Mouse (Mus musculus) liver, embryonic 15.5 days (tissue): ENCODE measurements around the gene Cd93. TPM values are rescaled to one million over a fixed set of nuclear protein-coding genes. Genes with fewer than 3 reads are reported as not detected.

Experiments
- ATAC-seq: fragments of 200-750 bp; cut with Nextera tagmentation; 2 replicates; pipeline ENCODE4 v1.8.0; 2017; ENCODE audit warnings: moderate number of reproducible peaks, mild to moderate bottlenecking, moderate library complexity; ENCODE audit not compliant: insufficient read depth
- H3K27ac ChIP-seq: fragments of 300-500 bp; sonication (generic); replicated peaks from 2 replicates; pipeline ENCODE4 v1.5.1; 2015; ENCODE audit warnings: mild to moderate bottlenecking, inconsistent platforms
- H3K27me3 ChIP-seq: fragments of 300-500 bp; sonication (generic); 2 replicates; pipeline ENCODE4 v1.6.1; 2015; ENCODE audit warnings: mild to moderate bottlenecking, inconsistent platforms
- H3K36me3 ChIP-seq: fragments of 300-500 bp; sonication (generic); replicated peaks from 2 replicates; pipeline ENCODE4 v1.6.1; 2015; ENCODE audit warnings: moderate library complexity, mild to moderate bottlenecking, inconsistent platforms
- H3K4me1 ChIP-seq: fragments of 300-500 bp; sonication (generic); replicated peaks from 2 replicates; pipeline ENCODE4 v1.6.1; 2015; ENCODE audit warnings: inconsistent platforms
- H3K4me2 ChIP-seq: fragments of 300-500 bp; sonication (generic); 2 replicates; pipeline ENCODE4 v1.6.1; 2015; ENCODE audit warnings: moderate library complexity, mild to moderate bottlenecking, inconsistent platforms
- H3K4me3 ChIP-seq: fragments of 300-500 bp; sonication (generic); replicated peaks from 2 replicates; pipeline ENCODE4 v1.5.1; 2015; ENCODE audit warnings: mild to moderate bottlenecking, inconsistent platforms
- H3K9ac ChIP-seq: fragments of 300-500 bp; sonication (generic); 2 replicates; pipeline ENCODE4 v1.6.1; 2015; ENCODE audit warnings: moderate library complexity, mild to moderate bottlenecking, inconsistent platforms
- H3K9me3 ChIP-seq: fragments of 300-500 bp; sonication (generic); replicated peaks from 2 replicates; pipeline ENCODE4 v1.6.1; 2016; ENCODE audit warnings: inconsistent platforms
- WGBS: fragments of 180-500 bp; shearing (Covaris S2); methylation state at CpG from one replicate; pipeline ENCODE4 v1.1.7; 2015; ENCODE audit warnings: mixed read lengths; ENCODE audit not compliant: insufficient replicate concordance; 5-methylcytosine and 5-hydroxymethylcytosine counted together
- polyA plus RNA-seq: library from polyadenylated mRNA; unstranded; fragments of >200 nt; fragmentation: Nextera tagmentation; extraction: Ambion mirVana; gene quantifications from 2 replicates; pipeline ENCODE4 v1.2.1, GENCODE M21; 2015

Gene Cd93
- polyA plus RNA-seq, 1 experiment from 2014 or later, result 1.9 TPM

DNA sequence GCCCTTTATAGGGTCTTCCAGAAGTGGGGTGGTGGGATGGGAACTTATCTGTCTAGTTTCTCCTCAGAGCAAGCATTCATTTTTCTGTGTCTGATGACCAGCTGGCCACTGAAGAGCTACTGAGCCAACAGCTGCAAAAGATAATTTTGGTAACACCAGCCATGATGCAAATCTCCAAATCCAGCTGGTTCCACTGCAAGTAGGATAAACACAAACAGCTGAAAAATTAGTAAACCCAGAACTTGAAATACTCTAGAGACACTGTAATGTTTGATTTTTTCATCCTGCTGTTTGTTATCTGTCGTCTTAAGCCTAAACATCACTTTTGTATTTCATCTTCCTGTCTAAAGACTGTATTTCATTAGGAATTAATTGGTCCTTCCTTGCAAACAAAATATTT, 21.7 kb downstream of the Cd93 start:
- Histone ChIP-seq H3K9me3 (no peaks in the 10 kb centered on the region), H3K4me3 (no peak overlapping the region), H3K9ac (no peak overlapping the region), H3K27ac (no peak overlapping the region), H3K27me3 (no peaks in the 10 kb centered on the region), H3K4me2 (no peak overlapping the region), H3K4me1 (no peaks in the 10 kb centered on the region), H3K36me3 (no peaks in the 10 kb centered on the region)
- 40% methylated on average over 1 of the region's 1 CpGs for WGBS
- no peak for ATAC-seq

DNA sequence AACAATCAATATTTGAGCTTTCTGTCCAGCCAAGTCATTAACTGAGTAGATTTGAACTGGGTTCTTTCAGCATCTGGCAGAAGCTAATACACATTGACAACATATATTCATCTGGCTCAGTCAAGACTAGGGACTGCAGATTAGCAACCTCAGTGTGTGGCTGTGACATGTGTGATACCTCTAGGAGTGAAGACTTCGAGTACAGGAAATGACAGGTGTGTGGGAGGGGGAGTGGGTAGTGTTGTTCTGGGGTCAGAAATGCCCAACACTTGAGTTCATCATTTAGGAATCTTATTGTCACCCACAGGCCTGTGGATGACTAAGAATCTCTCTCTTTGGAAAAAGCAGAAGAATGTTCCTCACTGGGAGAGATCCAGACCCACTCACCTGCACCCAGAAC, 22.3 kb downstream of the Cd93 start:
- no peaks in the 10 kb centered on the region for H3K27me3 ChIP-seq
- no peaks in the 10 kb centered on the region for H3K9me3 ChIP-seq
- H3K4me1 ChIP-seq, result no peaks in the 10 kb centered on the region
- no peak overlapping the region for H3K4me2 ChIP-seq
- no peak overlapping the region for H3K9ac ChIP-seq
- no peak for ATAC-seq
- WGBS, result 31% methylated on average over 1 of the region's 1 CpGs
- no peak overlapping the region for H3K4me3 ChIP-seq
- H3K27ac ChIP-seq, result no peak overlapping the region
- no peaks in the 10 kb centered on the region for H3K36me3 ChIP-seq

DNA sequence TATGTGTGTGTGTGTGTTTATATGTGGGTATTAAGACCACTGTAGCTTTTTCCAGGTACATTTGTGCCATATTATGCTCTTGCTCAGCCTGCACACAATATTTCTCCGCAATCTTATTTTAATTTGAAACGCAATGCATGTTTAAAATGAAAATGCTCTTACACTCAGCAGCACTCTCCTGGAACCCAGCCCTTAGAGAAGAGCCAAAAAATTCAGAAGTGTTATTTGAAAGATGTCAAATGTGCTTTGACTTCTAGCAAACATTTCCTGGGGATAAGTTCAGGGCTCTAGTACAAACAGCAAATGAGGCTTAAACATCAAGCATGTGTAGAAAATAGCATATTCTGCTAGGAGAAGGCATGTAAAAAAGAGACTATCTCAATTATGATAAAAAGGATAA, 23.6 kb downstream of the Cd93 start:
- Histone ChIP-seq H3K36me3 (no peaks in the 10 kb centered on the region), H3K4me3 (no peak overlapping the region)

GRCm38 (mm10) chr2:148419151-148419550, 24.2 kb downstream of the Cd93 start:
- H3K9ac ChIP-seq, result no peak overlapping the region
- no peak for ATAC-seq
- no peaks in the 10 kb centered on the region for H3K36me3 ChIP-seq
- H3K4me3 ChIP-seq, result no peak overlapping the region
- H3K27me3 ChIP-seq, result no peaks in the 10 kb centered on the region
- no peak overlapping the region for H3K4me2 ChIP-seq
- no peaks in the 10 kb centered on the region for H3K4me1 ChIP-seq
- H3K27ac ChIP-seq, result no peak overlapping the region
- no peaks in the 10 kb centered on the region for H3K9me3 ChIP-seq
- 57% methylated on average over 3 of the region's 3 CpGs for WGBS

More for the DNA sequence above, 23.6 kb downstream of the Cd93 start:
- Histone ChIP-seq H3K27ac (no peak overlapping the region), H3K4me2 (no peak overlapping the region), H3K9ac (no peak overlapping the region), H3K9me3 (no peaks in the 10 kb centered on the region), H3K27me3 (no peaks in the 10 kb centered on the region), H3K4me1 (no peaks in the 10 kb centered on the region)
- 72% methylated on average over 2 of the region's 2 CpGs for WGBS
- ATAC-seq, result no peak

GRCm38 (mm10) chr2:148409821-148410220, 33.5 kb downstream of the Cd93 start:
- no peak overlapping the region for H3K9ac ChIP-seq
- no peak overlapping the region for H3K4me2 ChIP-seq
- WGBS, result 57% methylated on average over 1 of the region's 1 CpGs
- no peak overlapping the region for H3K27ac ChIP-seq
- peaks cover 34% of the 10 kb centered on the region for H3K27me3 ChIP-seq
- no peak overlapping the region for H3K4me3 ChIP-seq
- H3K4me1 ChIP-seq, result peaks cover 24% of the 10 kb centered on the region
- H3K36me3 ChIP-seq, result no peaks in the 10 kb centered on the region
- no peak for ATAC-seq
- H3K9me3 ChIP-seq, result no peaks in the 10 kb centered on the region

GRCm38 (mm10) chr2:148409141-148409540, 34.2 kb downstream of the Cd93 start:
- WGBS, result 4% methylated on average over 9 of the region's 9 CpGs
- H3K4me1 ChIP-seq, result peaks cover 24% of the 10 kb centered on the region
- no peak overlapping the region for H3K27ac ChIP-seq
- peak; percentile 65 for ATAC-seq
- no peak overlapping the region for H3K4me3 ChIP-seq
- no peaks in the 10 kb centered on the region for H3K9me3 ChIP-seq
- H3K27me3 ChIP-seq, result peaks cover 36% of the 10 kb centered on the region
- H3K36me3 ChIP-seq, result no peaks in the 10 kb centered on the region
- H3K9ac ChIP-seq, result no peak overlapping the region
- H3K4me2 ChIP-seq, result peak overlapping the region; percentile 61; the same call in 1 of the 2 replicates

DNA sequence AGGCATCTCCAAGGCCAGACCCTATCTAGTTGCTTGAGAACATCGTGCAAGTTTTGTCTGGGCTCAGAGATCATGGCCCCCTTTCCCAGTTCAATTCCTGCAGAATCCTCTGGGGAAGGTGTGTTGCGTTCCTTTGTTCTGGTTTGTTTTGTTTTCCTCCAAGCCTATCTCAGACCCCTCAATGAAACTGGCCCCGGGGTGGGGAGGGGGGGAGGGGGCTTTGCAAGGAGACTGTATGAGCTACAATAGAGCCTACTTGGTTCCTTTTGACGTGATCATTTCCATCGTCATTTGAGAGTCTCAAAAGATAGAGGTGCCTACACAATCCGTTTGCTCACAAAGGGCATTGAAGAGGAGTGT, 34.6 kb downstream of the Cd93 start:
- H3K9ac ChIP-seq, result no peak overlapping the region
- H3K27me3 ChIP-seq, result peaks cover 36% of the 10 kb centered on the region
- no peak overlapping the region for H3K4me3 ChIP-seq
- peaks cover 24% of the 10 kb centered on the region for H3K4me1 ChIP-seq
- no peaks in the 10 kb centered on the region for H3K9me3 ChIP-seq
- peak overlapping the region; percentile 61 for H3K4me2 ChIP-seq
- no peak for ATAC-seq
- no peak overlapping the region; the same call in 1 of the 2 replicates for H3K27ac ChIP-seq
- H3K36me3 ChIP-seq, result no peaks in the 10 kb centered on the region
- 10% methylated on average over 6 of the region's 6 CpGs for WGBS

- peak within 1 kb of the TSS; percentile 43 for H3K4me3 ChIP-seq
- peaks cover 36% of the 10 kb centered on the region for H3K27me3 ChIP-seq
- H3K36me3 ChIP-seq, result no peaks in the 10 kb centered on the region
- peak; percentile 71 for ATAC-seq
- peak within 1 kb of the TSS; percentile 21; the same call in 1 of the 2 replicates for H3K9ac ChIP-seq
- no peaks in the 10 kb centered on the region for H3K9me3 ChIP-seq
- peak within 1 kb of the TSS; percentile 24; the same call in 1 of the 2 replicates for H3K27ac ChIP-seq
- peak within 1 kb of the TSS; percentile 61 for H3K4me2 ChIP-seq
- WGBS, result 1% methylated on average over 35 of the region's 35 CpGs
- H3K4me1 ChIP-seq, result peaks cover 24% of the 10 kb centered on the region
These were observed 35.2 kb downstream of the Cd93 start, which contains the start of gene Thbd for GRCm38 (mm10) chr2:148407870-148408760. Gene Thbd (minus strand): TSS chr2:148408188.

GRCm38 (mm10) chr2:148406971-148407869, 36.1 kb downstream of the Cd93 start:
- 3% methylated on average over 55 of the region's 55 CpGs for WGBS
- 0 out of 2 replicates have a peak overlapping the region, but pooled peaks have one; percentile 24 for H3K27ac ChIP-seq
- H3K9me3 ChIP-seq, result no peaks in the 10 kb centered on the region
- H3K9ac ChIP-seq, result peak overlapping the region; percentile 21; the same call in 1 of the 2 replicates
- H3K36me3 ChIP-seq, result no peaks in the 10 kb centered on the region
- H3K4me2 ChIP-seq, result peak overlapping the region; percentile 61
- peaks cover 36% of the 10 kb centered on the region for H3K27me3 ChIP-seq
- peak; percentile 19; the same call in 1 of the 2 replicates for ATAC-seq
- H3K4me1 ChIP-seq, result peaks cover 24% of the 10 kb centered on the region
- peak overlapping the region; percentile 43 for H3K4me3 ChIP-seq

DNA sequence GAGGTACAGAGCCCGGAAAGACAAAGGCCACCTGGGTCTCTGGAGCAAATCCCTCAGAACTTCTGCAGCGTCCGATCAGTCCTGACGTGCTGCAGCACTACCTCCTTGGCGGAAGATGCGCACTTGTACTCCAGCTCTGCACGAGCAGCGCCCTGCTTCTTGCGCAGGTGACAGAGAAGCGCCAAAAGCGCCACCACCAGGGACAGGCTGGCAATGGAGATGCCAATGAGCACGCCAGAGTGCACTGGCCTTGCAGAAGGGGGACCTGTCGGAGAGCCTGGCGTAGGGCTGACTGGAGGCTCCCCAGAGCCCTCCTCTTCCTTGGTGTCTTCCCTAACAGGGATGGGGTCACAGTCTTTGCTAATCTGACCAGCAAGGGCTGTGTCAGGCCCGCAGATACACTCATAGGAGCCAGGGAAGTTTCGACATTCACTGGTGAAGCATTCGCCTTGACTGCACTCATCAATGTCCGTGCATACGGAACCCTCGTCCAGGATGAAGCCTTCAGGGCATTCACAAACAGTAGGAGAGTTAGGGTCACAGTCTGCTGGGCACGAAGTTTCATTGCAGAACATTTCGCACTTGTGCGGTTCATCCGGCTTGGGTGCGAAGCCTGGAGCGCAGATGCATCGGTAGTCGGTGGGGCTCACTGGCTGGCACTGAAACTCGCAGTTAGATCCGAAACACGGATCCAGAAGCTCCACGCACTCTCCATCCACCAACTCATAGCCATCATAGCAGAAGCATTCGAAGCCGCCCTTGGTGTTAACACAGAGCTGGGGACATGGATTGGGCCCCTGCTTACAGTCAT, 37.0 kb downstream of the Cd93 start:
- 9% methylated on average over 34 of the region's 34 CpGs for WGBS
- Histone ChIP-seq H3K27me3 (peaks cover 36% of the 10 kb centered on the region), H3K9me3 (no peaks in the 10 kb centered on the region), H3K4me1 (peaks cover 24% of the 10 kb centered on the region), H3K36me3 (no peaks in the 10 kb centered on the region), H3K4me3 (peak overlapping the region; percentile 43), H3K27ac (no peak overlapping the region), H3K9ac (no peak overlapping the region), H3K4me2 (peak overlapping the region; percentile 61)
- ATAC-seq, result no peak
